Mouse (Mus musculus): ENCODE measurements around the gene Twsg1.
"Not testable (repeated sequence)": the region's sequence is repeated elsewhere in the genome, so short reads cannot be mapped to it uniquely, and the experiment has no call there.

Gene Twsg1

DNA sequence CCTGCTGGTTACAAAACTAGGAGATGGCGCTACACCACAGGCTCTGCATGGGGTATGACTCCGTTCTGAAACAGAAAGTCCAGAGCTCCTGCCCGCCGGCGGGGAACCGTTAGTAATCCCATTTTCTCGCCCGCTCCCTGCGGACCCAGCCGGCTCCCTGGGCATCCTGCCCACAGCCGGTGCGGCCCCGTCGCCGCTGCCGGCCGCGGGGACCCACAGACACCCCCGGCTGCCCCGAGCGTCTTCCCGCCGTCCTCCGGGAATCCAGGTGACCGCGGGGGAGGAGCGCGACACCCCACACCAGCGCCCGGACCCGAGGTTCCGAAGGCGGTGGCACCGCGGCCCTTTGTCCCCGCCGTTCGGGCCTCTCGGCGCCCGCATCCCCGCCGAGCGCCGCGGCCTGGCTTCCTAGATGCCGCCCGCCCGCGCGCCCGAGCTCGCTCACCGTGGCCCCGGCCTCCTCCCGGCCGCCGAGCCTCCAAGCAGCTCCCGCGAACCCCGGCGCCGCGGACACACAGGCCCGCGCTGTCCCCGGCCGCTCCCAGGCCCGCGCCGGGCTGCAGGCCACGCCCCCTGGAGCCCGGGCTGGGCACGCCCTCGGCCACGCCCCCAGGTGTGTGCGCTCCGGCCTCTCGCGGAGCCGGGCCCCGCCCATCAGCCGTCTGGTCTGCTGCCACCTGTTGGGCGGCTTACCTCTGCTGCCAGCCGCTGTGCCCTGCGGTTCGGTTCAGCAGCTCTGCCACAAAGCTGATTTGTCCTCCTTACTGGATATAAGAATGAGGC, at the start of gene Twsg1:
Gene Twsg1, minus strand, starts transcription at position 605 of the 783 bp plus-strand sequence.
- DNase-seq (ENCODE audit: low spot score): peak; percentile 60

DNA sequence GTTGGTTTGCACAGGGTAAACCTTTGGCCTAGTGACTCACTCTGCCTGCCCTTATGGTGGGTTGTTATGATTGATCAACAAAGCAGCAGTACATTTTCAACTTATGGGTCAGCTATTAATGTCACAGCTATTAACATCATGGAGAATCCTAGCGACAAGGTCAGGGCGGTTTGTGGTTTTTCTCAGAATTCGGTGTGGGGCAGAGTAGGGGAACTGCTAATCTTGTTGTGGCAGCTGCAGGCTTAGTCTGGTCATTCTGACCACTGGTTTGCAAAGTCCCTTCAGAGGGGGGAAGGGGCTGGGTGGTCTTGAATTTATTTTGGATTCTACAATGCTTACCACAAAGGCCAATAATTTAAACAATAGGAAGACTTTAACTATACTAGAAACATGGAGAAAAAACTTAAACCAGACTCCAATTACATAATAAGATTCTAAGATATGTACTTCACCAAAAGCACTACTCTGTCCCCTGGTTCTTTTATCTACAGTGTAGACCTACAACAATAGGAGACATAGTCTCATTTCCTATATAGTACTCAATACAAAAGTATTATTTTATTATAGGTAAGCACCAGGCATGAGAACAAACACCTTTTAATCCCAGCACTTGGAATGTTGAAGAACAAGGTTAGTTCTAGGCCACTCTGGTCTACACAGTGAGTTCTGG, 37.3 kb upstream of the Twsg1 start:
- no peak for DNase-seq (ENCODE audit: low spot score)

DNA sequence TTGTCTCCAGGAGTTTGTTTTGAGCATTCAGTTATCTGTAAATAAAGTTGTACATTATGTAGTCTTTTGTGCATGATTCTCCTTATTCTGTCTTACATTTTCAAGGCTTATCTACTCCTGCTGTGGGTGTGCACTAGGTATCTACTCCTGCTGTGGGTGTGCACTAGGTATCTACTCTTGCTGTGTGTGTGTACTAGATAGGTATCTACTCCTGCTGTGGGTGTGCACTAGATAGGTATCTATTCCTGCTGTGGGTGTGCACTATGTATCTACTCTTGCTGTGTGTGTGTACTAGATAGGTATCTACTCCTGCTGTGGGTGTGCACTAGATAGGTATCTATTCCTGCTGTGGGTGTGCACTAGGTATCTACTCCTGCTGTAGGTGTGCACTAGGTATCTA, 25.7 kb upstream of the Twsg1 start:
- DNase-seq (ENCODE audit: low spot score): not testable (repeated sequence)

- DNase-seq (ENCODE audit: low spot score): no peak
Observed at GRCm38 (mm10) chr17:65967751-65968150, 16.7 kb upstream of the Twsg1 start.

- no peak for DNase-seq (ENCODE audit: low spot score)
Observed at GRCm38 (mm10) chr17:65962263-65962662, 11.2 kb upstream of the Twsg1 start.

GRCm38 (mm10) chr17:65961606-65962136, 10.6 kb upstream of the Twsg1 start:
- DNase-seq (ENCODE audit: low spot score): no peak

DNA sequence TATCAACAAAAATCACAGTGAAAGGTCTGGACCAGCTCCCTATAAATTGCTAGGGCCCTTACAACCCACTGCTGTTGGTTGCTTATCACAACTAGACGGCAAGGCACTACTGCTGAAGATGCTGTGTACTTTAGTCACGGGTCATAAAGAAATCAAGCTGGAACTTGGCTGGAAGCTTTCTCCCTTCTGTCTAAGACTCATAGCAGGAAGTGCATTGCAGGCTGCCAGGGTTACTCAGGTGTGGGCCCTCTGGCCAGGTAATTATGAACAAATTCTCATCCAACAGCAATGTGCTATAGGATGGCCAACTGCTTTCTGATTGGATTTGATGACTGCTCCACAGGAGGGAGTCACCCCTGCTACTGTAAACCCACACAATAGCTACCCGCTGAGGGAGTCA, 8.0 kb upstream of the Twsg1 start:
- no peak for DNase-seq (ENCODE audit: low spot score)

GRCm38 (mm10) chr17:65958366-65958765, 7.3 kb upstream of the Twsg1 start:
- no peak for DNase-seq (ENCODE audit: low spot score)

DNA sequence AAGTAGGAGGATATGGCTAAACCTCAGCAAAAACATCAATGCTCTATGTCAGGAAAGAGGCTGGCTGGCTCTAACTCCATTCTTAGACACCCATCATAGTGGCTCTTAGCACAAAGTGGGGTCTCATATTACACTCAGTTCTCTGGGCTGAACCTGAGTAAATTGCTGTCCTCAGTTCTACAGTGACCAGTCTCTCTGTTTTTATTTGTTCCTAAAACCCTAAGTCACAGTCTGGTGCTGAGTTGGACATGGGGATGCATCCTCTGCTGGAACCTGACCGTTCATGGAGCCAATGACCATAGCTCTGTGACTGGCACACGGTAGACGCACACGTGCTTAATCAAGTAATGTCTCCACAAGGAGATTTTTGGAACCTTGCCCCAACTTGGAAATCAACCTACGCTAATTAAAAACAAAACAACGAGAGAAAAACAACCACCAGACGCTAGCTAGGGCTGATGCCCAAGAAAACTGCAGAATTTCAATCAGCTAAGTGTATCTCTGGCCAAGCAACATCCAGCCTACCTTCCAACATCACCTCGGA, 6.8 kb upstream of the Twsg1 start:
- DNase-seq (ENCODE audit: low spot score): no peak

DNA sequence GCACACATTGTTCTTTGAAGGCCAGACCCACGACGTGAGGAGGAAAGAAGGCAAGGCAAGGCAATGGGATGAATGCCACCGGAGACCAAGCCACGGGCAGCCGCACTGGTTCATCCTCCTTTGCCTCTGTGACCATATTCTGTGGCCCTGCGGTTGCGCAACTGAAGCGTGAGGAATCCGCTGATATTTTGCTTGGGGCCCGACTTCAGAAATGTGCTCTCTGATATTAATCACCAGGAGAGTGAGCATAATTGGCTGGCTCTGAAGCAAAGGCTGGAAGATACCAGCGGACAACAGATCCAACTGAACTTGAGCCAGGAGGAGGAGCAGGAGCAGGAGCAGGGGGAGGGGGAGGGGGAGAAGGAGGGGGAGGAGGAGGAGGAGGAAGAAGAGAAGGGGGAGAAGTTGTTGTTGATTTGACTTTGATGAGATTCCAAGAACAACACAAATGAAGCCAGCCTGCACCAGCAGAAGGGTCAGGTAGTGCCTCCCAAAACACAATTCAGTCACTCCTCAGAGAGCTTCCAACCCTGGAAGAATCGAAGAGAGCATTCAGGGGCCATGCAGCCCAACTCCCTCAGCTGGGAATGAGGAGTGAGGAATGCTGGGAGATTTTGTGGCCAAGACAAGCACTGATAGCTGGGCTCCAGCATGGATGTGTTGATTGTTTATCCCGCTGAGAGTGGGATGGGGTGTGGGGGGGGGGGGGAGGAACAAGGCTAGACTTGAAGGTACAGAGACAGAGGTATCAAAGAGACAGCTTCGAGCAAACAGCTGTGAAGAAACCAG, 6.2 kb upstream of the Twsg1 start:
- no peak for DNase-seq (ENCODE audit: low spot score)

GRCm38 (mm10) chr17:65956140-65956539, 5.1 kb upstream of the Twsg1 start:
- no peak for DNase-seq (ENCODE audit: low spot score)

- no peak for DNase-seq (ENCODE audit: low spot score)
Observed at GRCm38 (mm10) chr17:65953959-65954358, 2.9 kb upstream of the Twsg1 start.

DNA sequence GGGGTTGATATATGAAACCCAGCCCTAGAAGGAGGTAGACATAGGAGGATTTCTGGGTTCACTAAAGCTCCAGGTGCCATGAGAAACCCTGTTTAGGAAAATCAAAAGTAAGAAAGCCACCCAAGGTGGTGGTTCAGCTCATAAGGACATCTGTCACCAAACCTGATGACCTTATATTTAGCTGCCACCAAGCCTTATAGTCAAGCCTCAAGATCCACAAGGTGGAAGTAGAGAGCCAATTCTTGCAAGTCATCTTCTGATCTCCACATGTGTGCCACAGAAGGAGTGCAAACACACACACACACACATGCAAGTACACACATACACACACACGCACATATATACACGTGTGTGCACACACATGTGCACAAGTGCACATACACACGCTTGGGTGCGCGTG, 1.1 kb upstream of the Twsg1 start:
- DNase-seq (ENCODE audit: low spot score): no peak

GRCm38 (mm10) chr17:65950183-65950582, 843 bp downstream of the Twsg1 start:
- no peak for DNase-seq (ENCODE audit: low spot score)

GRCm38 (mm10) chr17:65947307-65947706, 3.7 kb downstream of the Twsg1 start:
- DNase-seq (ENCODE audit: low spot score): no peak

- DNase-seq (ENCODE audit: low spot score): no peak
Observed at GRCm38 (mm10) chr17:65945420-65945819, 5.6 kb downstream of the Twsg1 start.

DNA sequence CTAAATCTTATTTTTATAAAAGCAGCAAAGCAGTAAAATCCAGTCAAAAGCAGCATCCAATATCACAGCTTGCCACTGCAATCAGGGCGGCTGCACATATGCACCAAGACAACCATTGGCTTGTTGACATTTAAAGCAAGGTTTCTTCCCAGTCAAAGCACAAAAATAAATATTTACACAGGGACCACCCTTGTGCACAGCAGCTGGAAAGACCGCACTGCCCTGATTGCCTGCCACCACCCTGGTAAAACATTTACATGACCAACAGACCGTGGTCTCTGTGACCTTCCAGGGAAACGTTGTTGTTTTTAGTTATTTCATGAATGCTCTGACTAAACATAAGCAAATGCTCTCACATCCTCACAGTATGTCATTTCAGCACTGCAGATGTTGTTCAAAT, 8.6 kb downstream of the Twsg1 start:
- DNase-seq (ENCODE audit: low spot score): no peak

GRCm38 (mm10) chr17:65941275-65941674, 9.8 kb downstream of the Twsg1 start:
- DNase-seq (ENCODE audit: low spot score): no peak

DNA sequence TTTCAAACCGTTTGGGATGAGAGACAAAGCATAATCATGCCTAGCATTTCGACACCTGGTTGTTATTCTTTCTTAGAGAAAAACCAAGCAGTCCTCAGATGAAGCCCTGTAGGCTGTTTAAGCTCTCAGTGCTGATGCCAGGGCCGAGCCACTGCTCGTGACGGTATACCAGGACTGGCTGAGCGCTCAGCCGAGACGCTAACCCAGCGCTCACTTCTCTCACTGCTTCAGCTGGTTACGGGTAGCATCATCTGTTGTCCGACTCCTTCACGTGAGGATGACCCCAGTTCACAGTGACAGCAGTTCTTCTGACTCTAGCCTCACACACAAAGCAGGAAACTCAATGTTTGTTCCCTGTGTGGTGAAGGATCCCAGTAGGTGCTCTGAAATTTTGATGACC, 10.8 kb downstream of the Twsg1 start:
- no peak for DNase-seq (ENCODE audit: low spot score)

- DNase-seq (ENCODE audit: low spot score): no peak
Observed at GRCm38 (mm10) chr17:65939461-65940192, 11.4 kb downstream of the Twsg1 start.

GRCm38 (mm10) chr17:65937671-65938070, 13.4 kb downstream of the Twsg1 start:
- no peak for DNase-seq (ENCODE audit: low spot score)

DNA sequence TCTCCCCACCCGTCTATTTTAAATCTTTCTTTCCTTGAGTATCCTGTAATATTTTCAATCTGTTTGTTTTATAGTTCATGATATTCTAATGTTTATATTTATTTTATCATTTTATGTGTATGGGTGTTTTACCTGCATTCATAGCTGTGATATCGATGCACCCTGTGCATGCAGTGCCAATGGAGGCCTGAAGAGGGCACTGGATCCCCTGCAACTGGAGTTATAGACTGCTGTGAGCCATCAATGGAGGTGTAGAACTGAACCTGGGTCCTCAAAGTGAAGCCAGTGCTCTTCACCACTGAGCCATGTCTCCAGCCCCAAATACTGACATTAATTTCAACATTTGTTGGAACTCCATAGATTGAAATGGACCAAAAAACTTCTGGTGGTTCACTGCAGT, 17.3 kb downstream of the Twsg1 start:
- no peak for DNase-seq (ENCODE audit: low spot score)

Data from layer of hippocampus, adult 9-10 months (tissue).